Mouse (Mus musculus) liver, embryonic 12.5 days (tissue): ENCODE measurements around the gene Iqgap2. TPM values are rescaled to one million over a fixed set of nuclear protein-coding genes. Genes with fewer than 3 reads are reported as not detected.

Experiments used
- ATAC-seq: fragments of 200-750 bp; cut with Nextera tagmentation; 2 replicates; pipeline ENCODE4 v1.8.0; 2017; ENCODE audit warnings: moderate number of reproducible peaks, mild to moderate bottlenecking, moderate library complexity
- H3K27ac ChIP-seq: fragments of 300-500 bp; sonication (generic); 2 replicates; pipeline ENCODE4 v1.5.1; 2016; ENCODE audit warnings: mild to moderate bottlenecking
- H3K27me3 ChIP-seq: fragments of 300-500 bp; sonication (generic); replicated peaks from 2 replicates; pipeline ENCODE4 v1.6.1; 2016; ENCODE audit warnings: mild to moderate bottlenecking, moderate library complexity
- H3K36me3 ChIP-seq: fragments of 300-500 bp; sonication (generic); 2 replicates; pipeline ENCODE4 v1.6.1; 2016; ENCODE audit warnings: mild to moderate bottlenecking, moderate library complexity
- H3K4me1 ChIP-seq: fragments of 300-500 bp; sonication (generic); 2 replicates; pipeline ENCODE4 v1.6.1; 2016
- H3K4me2 ChIP-seq: fragments of 300-500 bp; sonication (generic); 2 replicates; pipeline ENCODE4 v1.6.1; 2016; ENCODE audit warnings: mild to moderate bottlenecking, moderate library complexity
- H3K4me3 ChIP-seq: fragments of 300-500 bp; sonication (generic); 2 replicates; pipeline ENCODE4 v1.5.1; 2016; ENCODE audit warnings: mild to moderate bottlenecking, moderate library complexity
- H3K9ac ChIP-seq: fragments of 300-500 bp; sonication (generic); 2 replicates; pipeline ENCODE4 v1.6.1; 2016; ENCODE audit warnings: mild to moderate bottlenecking, moderate library complexity
- H3K9me3 ChIP-seq: fragments of 300-500 bp; sonication (generic); replicated peaks from 2 replicates; pipeline ENCODE4 v1.6.1; 2016; ENCODE audit warnings: mild to moderate bottlenecking, moderate library complexity
- WGBS: fragments of 180-500 bp; shearing (Covaris S2); methylation state at CpG from one replicate; pipeline ENCODE4 v1.1.7; 2016; ENCODE audit not compliant: insufficient replicate concordance; 5-methylcytosine and 5-hydroxymethylcytosine counted together
- polyA plus RNA-seq: library from polyadenylated mRNA; unstranded; fragments of >200 nt; fragmentation: Nextera tagmentation; extraction: Ambion mirVana; gene quantifications from 2 replicates; pipeline ENCODE4 v1.2.1, GENCODE M21; 2016

The Iqgap2 gene
- polyA plus RNA-seq, 1 experiment from 2014 or later, result 14.7 TPM

GRCm38 (mm10) chr13:95820071-95820470, 71.7 kb downstream of the Iqgap2 start:
- no peaks in the 10 kb centered on the region for H3K9me3 ChIP-seq
- H3K4me3 ChIP-seq, result no peak overlapping the region
- peaks cover 6% of the 10 kb centered on the region; the same call in 1 of the 2 replicates for H3K4me1 ChIP-seq
- no peaks in the 10 kb centered on the region for H3K36me3 ChIP-seq
- no peaks in the 10 kb centered on the region for H3K27me3 ChIP-seq
- ATAC-seq, result no peak
- H3K9ac ChIP-seq, result no peak overlapping the region
- H3K27ac ChIP-seq, result no peak overlapping the region
- H3K4me2 ChIP-seq, result no peak overlapping the region
- WGBS, result 87% methylated on average over 9 of the region's 9 CpGs

DNA sequence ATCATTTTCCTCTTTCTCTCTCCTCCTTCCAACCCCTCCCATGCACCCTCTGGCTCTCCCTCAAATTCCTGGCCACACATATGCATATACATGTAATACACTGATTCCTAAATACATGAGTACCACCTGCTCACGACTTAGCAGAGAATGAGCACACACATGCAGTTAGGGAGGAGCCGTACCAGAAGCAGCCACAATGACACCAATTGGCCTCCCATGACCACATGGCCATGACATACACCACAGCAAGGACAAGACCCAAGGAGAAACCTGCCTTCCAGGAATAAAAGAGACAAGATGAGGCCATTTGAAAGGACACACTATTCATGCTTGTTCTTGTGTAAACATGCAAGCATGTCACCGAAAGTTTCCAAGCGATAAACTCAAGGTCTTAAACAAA, 72.8 kb downstream of the Iqgap2 start:
- H3K27ac ChIP-seq, result no peak overlapping the region
- H3K4me1 ChIP-seq, result peaks cover 11% of the 10 kb centered on the region; the same call in 1 of the 2 replicates
- H3K36me3 ChIP-seq, result no peaks in the 10 kb centered on the region
- no peak overlapping the region for H3K4me2 ChIP-seq
- no peak overlapping the region for H3K9ac ChIP-seq
- no peak for ATAC-seq
- H3K9me3 ChIP-seq, result no peaks in the 10 kb centered on the region
- WGBS, result 71% methylated on average over 4 of the region's 4 CpGs
- no peaks in the 10 kb centered on the region for H3K27me3 ChIP-seq
- H3K4me3 ChIP-seq, result no peak overlapping the region

GRCm38 (mm10) chr13:95813643-95814042, 78.1 kb downstream of the Iqgap2 start:
- WGBS, result 48% methylated on average over 3 of the region's 3 CpGs
- no peaks in the 10 kb centered on the region for H3K27me3 ChIP-seq

GRCm38 (mm10) chr13:95810796-95811195, 80.9 kb downstream of the Iqgap2 start:
- H3K9me3 ChIP-seq, result no peaks in the 10 kb centered on the region
- no peak for ATAC-seq
- no peak overlapping the region for H3K9ac ChIP-seq
- no peaks in the 10 kb centered on the region for H3K36me3 ChIP-seq
- H3K27me3 ChIP-seq, result no peaks in the 10 kb centered on the region
- peaks cover 24% of the 10 kb centered on the region for H3K4me1 ChIP-seq
- no peak overlapping the region for H3K4me3 ChIP-seq
- WGBS, result 58% methylated on average over 2 of the region's 2 CpGs
- no peak overlapping the region for H3K27ac ChIP-seq
- no peak overlapping the region for H3K4me2 ChIP-seq

More at GRCm38 (mm10) chr13:95813643-95814042, 78.1 kb downstream of the Iqgap2 start:
- Histone ChIP-seq H3K4me3 (no peak overlapping the region), H3K4me2 (no peak overlapping the region), H3K4me1 (peaks cover 11% of the 10 kb centered on the region; the same call in 1 of the 2 replicates), H3K36me3 (no peaks in the 10 kb centered on the region), H3K27ac (no peak overlapping the region), H3K9ac (no peak overlapping the region), H3K9me3 (no peaks in the 10 kb centered on the region)
- ATAC-seq, result no peak

DNA sequence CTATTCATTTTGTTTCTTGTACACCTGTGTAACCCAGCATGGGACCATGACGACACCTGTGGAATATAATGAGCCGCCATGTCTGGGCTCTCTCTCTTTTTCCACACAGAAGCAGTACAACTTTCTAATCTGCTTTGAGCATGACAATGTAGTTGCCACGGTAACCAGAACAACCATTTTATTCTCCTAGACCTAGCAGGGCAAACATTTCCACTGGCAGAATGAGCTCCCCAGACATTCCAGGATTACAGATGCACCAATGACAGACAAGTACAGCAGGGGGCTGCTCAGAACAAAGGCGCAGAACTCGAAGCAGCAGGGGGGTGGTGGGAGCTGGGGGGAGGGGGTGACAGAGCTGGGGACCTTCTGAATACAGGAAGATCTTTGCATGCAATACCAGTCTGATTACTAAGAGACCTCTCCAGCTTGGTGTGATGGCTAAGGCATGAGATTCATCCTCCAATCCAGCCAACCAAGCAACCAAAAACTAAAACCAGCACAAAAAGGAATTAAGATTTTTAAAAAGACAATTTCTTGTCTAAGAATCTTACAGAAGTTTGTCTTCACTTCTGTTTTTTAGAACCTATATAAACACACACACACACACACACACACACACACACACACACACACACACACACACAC, 84.5 kb downstream of the Iqgap2 start:
- Histone ChIP-seq H3K4me1 (peaks cover 37% of the 10 kb centered on the region), H3K9ac (no peak overlapping the region), H3K27me3 (no peaks in the 10 kb centered on the region), H3K9me3 (no peaks in the 10 kb centered on the region), H3K36me3 (no peaks in the 10 kb centered on the region), H3K4me2 (no peak overlapping the region), H3K4me3 (no peak overlapping the region), H3K27ac (no peak overlapping the region)
- 51% methylated on average over 5 of the region's 5 CpGs for WGBS
- no peak for ATAC-seq

GRCm38 (mm10) chr13:95805469-95806166, 86.1 kb downstream of the Iqgap2 start:
- ATAC-seq, result peak; percentile 67
- no peaks in the 10 kb centered on the region for H3K36me3 ChIP-seq
- no peak overlapping the region for H3K9ac ChIP-seq
- H3K9me3 ChIP-seq, result no peaks in the 10 kb centered on the region
- WGBS, result 51% methylated on average over 13 of the region's 13 CpGs
- H3K4me2 ChIP-seq, result peak overlapping the region; percentile 34
- no peaks in the 10 kb centered on the region for H3K27me3 ChIP-seq
- peaks cover 37% of the 10 kb centered on the region for H3K4me1 ChIP-seq
- H3K4me3 ChIP-seq, result no peak overlapping the region
- H3K27ac ChIP-seq, result no peak overlapping the region

- H3K4me2 ChIP-seq, result no peak overlapping the region
- peaks cover 37% of the 10 kb centered on the region for H3K4me1 ChIP-seq
- 28% methylated on average over 6 of the region's 6 CpGs for WGBS
- no peaks in the 10 kb centered on the region for H3K9me3 ChIP-seq
- H3K27ac ChIP-seq, result no peak overlapping the region
- ATAC-seq, result no peak
- H3K4me3 ChIP-seq, result no peak overlapping the region
- no peaks in the 10 kb centered on the region for H3K27me3 ChIP-seq
- no peak overlapping the region for H3K9ac ChIP-seq
- no peaks in the 10 kb centered on the region for H3K36me3 ChIP-seq
Measured at GRCm38 (mm10) chr13:95804113-95804512, 87.6 kb downstream of the Iqgap2 start.

GRCm38 (mm10) chr13:95800925-95801324, 90.8 kb downstream of the Iqgap2 start:
- peaks cover 34% of the 10 kb centered on the region for H3K4me1 ChIP-seq
- 81% methylated on average over 9 of the region's 9 CpGs for WGBS
- no peak overlapping the region for H3K4me2 ChIP-seq
- no peaks in the 10 kb centered on the region for H3K9me3 ChIP-seq
- H3K27me3 ChIP-seq, result no peaks in the 10 kb centered on the region
- no peak overlapping the region for H3K27ac ChIP-seq
- no peaks in the 10 kb centered on the region for H3K36me3 ChIP-seq
- H3K9ac ChIP-seq, result no peak overlapping the region
- no peak for ATAC-seq
- no peak overlapping the region for H3K4me3 ChIP-seq

GRCm38 (mm10) chr13:95799322-95799721, 92.4 kb downstream of the Iqgap2 start:
- no peaks in the 10 kb centered on the region for H3K36me3 ChIP-seq
- H3K9ac ChIP-seq, result no peak overlapping the region
- H3K27me3 ChIP-seq, result no peaks in the 10 kb centered on the region
- H3K27ac ChIP-seq, result no peak overlapping the region
- H3K4me2 ChIP-seq, result no peak overlapping the region
- no peak for ATAC-seq
- H3K4me3 ChIP-seq, result no peak overlapping the region
- 56% methylated on average over 4 of the region's 4 CpGs for WGBS
- H3K4me1 ChIP-seq, result peaks cover 18% of the 10 kb centered on the region
- no peaks in the 10 kb centered on the region for H3K9me3 ChIP-seq

- Histone ChIP-seq H3K4me3 (no peak overlapping the region), H3K9me3 (no peaks in the 10 kb centered on the region), H3K4me2 (no peak overlapping the region), H3K36me3 (no peaks in the 10 kb centered on the region), H3K9ac (no peak overlapping the region), H3K4me1 (peaks cover 12% of the 10 kb centered on the region), H3K27me3 (no peaks in the 10 kb centered on the region), H3K27ac (no peak overlapping the region)
- ATAC-seq, result no peak
- WGBS, result 59% methylated on average over 6 of the region's 6 CpGs
Measured at GRCm38 (mm10) chr13:95798721-95799120, 93.0 kb downstream of the Iqgap2 start.

DNA sequence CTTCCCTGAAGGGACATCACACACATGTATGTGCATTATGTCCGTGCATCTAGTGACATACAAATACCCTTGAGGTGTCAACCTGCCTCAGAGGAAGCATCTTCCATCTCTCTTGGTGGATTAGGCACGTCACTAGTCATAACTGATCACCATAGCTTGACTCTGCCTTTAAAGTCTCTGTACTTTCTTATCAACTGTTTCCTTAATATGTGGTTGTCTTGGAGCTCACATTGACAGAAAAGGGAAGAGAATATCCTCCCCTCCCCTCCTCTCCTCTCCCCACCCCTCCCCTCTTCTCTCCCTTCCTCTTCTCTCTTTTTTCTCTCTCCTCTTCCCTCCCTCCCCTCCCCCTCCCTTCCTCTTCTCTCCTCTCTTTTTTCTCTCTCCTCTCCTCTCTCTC, 94.2 kb downstream of the Iqgap2 start:
- H3K4me2 ChIP-seq, result no peak overlapping the region
- H3K36me3 ChIP-seq, result no peaks in the 10 kb centered on the region
- H3K4me3 ChIP-seq, result no peak overlapping the region
- H3K27me3 ChIP-seq, result no peaks in the 10 kb centered on the region
- no peak for ATAC-seq
- 46% methylated on average over 2 of the region's 2 CpGs for WGBS
- H3K9ac ChIP-seq, result no peak overlapping the region
- no peaks in the 10 kb centered on the region for H3K9me3 ChIP-seq
- no peak overlapping the region for H3K27ac ChIP-seq
- peaks cover 9% of the 10 kb centered on the region; the same call in 1 of the 2 replicates for H3K4me1 ChIP-seq

DNA sequence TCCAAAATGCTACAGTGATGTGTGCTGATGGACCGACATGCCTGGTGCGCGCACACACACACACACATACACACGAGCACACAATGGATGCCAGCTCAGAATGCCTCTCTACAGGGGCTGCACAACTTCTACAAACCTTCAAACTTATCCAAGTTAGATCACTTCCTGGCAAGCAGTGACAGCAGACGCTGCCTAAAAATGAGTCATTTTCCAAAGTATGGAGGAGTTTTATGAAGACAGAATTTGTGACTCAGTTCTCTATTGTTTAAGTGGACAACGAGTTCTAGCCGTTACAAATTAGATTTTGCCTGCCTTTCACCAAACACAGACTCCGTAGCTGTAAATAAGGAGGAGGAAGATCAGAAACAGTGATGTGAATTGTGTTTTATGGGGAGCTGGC, 97.4 kb downstream of the Iqgap2 start:
- H3K27ac ChIP-seq, result no peak overlapping the region
- peaks cover 24% of the 10 kb centered on the region for H3K4me1 ChIP-seq
- H3K4me2 ChIP-seq, result no peak overlapping the region
- no peak overlapping the region for H3K9ac ChIP-seq
- WGBS, result 79% methylated on average over 8 of the region's 8 CpGs
- H3K27me3 ChIP-seq, result no peaks in the 10 kb centered on the region
- ATAC-seq, result no peak
- H3K9me3 ChIP-seq, result no peaks in the 10 kb centered on the region
- H3K4me3 ChIP-seq, result no peak overlapping the region
- no peaks in the 10 kb centered on the region for H3K36me3 ChIP-seq
